Mouse (Mus musculus): ENCODE data around the gene Btbd2. TPM values are rescaled to one million over a fixed set of nuclear protein-coding genes. Genes with fewer than 3 reads are reported as not detected.

The Btbd2 gene
- total and polyA plus RNA-seq, 3 experiments = 43.1 to 81.8 TPM; not detected in 1

DNA sequence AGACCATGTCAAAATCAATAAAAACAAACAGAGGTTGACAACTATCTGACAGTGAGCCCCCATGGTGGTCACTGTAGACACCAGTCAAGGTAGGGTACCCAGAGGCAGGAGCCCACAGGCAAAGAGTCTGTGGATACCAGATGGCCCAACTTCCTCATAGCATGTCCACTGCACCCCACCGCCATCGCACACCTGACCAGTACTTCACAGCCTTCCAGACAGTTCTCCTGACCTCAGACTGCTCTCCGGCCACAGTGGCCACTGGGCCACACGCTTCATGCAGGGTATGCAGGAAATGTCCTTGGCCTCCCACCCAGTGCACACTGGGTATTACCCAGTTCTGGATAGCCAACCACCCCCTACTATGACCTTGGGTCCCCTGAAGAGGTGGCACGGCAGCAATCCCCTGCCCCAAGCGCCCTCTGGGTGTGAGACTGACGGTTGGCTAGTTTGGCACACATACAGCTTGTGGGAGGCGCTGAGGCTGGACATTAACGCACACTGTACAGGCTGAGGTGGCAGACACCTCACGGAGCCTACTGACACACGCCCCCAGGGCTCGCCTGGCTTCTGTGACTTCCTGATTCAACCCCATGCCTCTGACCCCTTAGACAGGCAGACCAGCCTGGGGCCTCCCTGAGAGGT, 36.7 kb upstream of the Btbd2 start:
- Histone ChIP-seq H3K9ac (ENCODE audit: control insufficient read depth, low read depth, low read length, poor library complexity, severe bottlenecking) (peak overlapping the region; percentile 12; the same call in 1 of the 2 replicates), H3K4me3 (ENCODE audit: control insufficient read depth in 1 of 2, insufficient read depth in 1 of 2, low read depth in 2 of 2, low read length in 2 of 2) (no peak overlapping the region), H3K36me3 (ENCODE audit: control insufficient read depth in 1 of 2, insufficient read depth in 2 of 2, low read length in 2 of 2) (peaks cover 0 to 44% of the 10 kb centered on the region in 2 experiments; a peak in 2 of 4 replicates)

GRCm38 (mm10) chr10:80692249-80693165, 35.6 kb upstream of the Btbd2 start:
- Histone ChIP-seq H3K27me3 (ENCODE audit: control insufficient read depth in 1 of 2, insufficient read depth in 2 of 2, low read length in 2 of 2) (no peaks in the 10 kb centered on the region), H3K36me3 (ENCODE audit: control insufficient read depth in 1 of 2, insufficient read depth in 2 of 2, low read length in 2 of 2) (peaks cover 0 to 40% of the 10 kb centered on the region in 2 experiments; a peak in 2 of 4 replicates), H3K27ac (ENCODE audit: control insufficient read depth, low read depth, low read length) (peak overlapping the region; percentile 74), H3K4me3 (ENCODE audit: control insufficient read depth in 1 of 2, insufficient read depth in 1 of 2, low read depth in 2 of 2, low read length in 2 of 2) (peak overlapping the region; percentile 37 to 45), H3K79me2 (ENCODE audit: control insufficient read depth, insufficient read depth, low read length, poor library complexity) (no peaks in the 10 kb centered on the region; the same call in none of the 2 replicates), H3K9me3 (replicated peaks; ENCODE audit: insufficient read depth, low read length) (no peaks in the 10 kb centered on the region), H3K9ac (ENCODE audit: control insufficient read depth, low read depth, low read length, poor library complexity, severe bottlenecking) (peak overlapping the region; percentile 55), H3K4me1 (ENCODE audit: control insufficient read depth in 1 of 2, insufficient read depth in 2 of 2, low read length in 2 of 2) (peaks cover 23 to 55% of the 10 kb centered on the region in 2 experiments)
- DNase-seq (ENCODE audit: low read depth, low spot score) = peak; percentile 91
- peak; percentile 83 for TF ChIP-seq MYC (IDR thresholded peaks at IDR 0.05; ENCODE audit: low read depth, low read length)
- peak; percentile 50; the same call in 1 of the 2 replicates for TF ChIP-seq ETS1 (IDR thresholded peaks at IDR 0.05; ENCODE audit: low read depth, low read length)
- peak; percentile 73 for TF ChIP-seq ELF1 (IDR thresholded peaks at IDR 0.05; ENCODE audit: low read depth, low read length)
- TF ChIP-seq BHLHE40 (IDR thresholded peaks at IDR 0.05; ENCODE audit: borderline replicate concordance, low read depth, low read length) = no peak
- peak; percentile 45; the same call in 1 of the 2 replicates for TF ChIP-seq MAX (IDR thresholded peaks at IDR 0.05; ENCODE audit: low read length)
- 0 out of 2 replicates have a peak, but pooled peaks have one; percentile 38 for TF ChIP-seq TBP (IDR thresholded peaks at IDR 0.05; ENCODE audit: low read depth, low read length)
- TF ChIP-seq HCFC1 (IDR thresholded peaks at IDR 0.05; ENCODE audit: low read depth, low read length) = peak; percentile 70
- TF ChIP-seq POLR2AphosphoS2 (IDR thresholded peaks at IDR 0.05; ENCODE audit: low read length) = 0 out of 2 replicates have a peak, but pooled peaks have one; percentile 37
- TF ChIP-seq ZNF384 (IDR thresholded peaks at IDR 0.05; ENCODE audit: low read depth, low read length) = peak; percentile 70
- peak; percentile 83; the same call in 1 of the 2 replicates for TF ChIP-seq MXI1 (IDR thresholded peaks at IDR 0.05; ENCODE audit: low read depth, low read length)
- TF ChIP-seq MEF2A (IDR thresholded peaks at IDR 0.05; ENCODE audit: extremely low read depth, insufficient replicate concordance, low read depth, low read length, poor library complexity, severe bottlenecking) = no peak
- TF ChIP-seq TCF12 (IDR thresholded peaks at IDR 0.05; ENCODE audit: low read depth, low read length) = 0 out of 2 replicates have a peak, but pooled peaks have one; percentile 47
- peak; percentile 80 for TF ChIP-seq SIN3A (IDR thresholded peaks at IDR 0.05; ENCODE audit: low read length)
- peak; percentile 13 to 44; a peak in 2 of 4 replicates for TF ChIP-seq EP300 (IDR thresholded peaks at IDR 0.05; ENCODE audit: low read depth in 1 of 2, low read length in 2 of 2)
- TF ChIP-seq NELFE (IDR thresholded peaks at IDR 0.05; ENCODE audit: low read depth, low read length) = peak; percentile 35; the same call in 1 of the 2 replicates
- no peak for TF ChIP-seq ZKSCAN1 (IDR thresholded peaks at IDR 0.05; ENCODE audit: low read depth, low read length)
- peak; percentile 45; the same call in 1 of the 2 replicates for TF ChIP-seq MAZ (IDR thresholded peaks at IDR 0.05; ENCODE audit: low read depth, low read length)
- peak; percentile 49; the same call in 1 of the 2 replicates for TF ChIP-seq USF1 (IDR thresholded peaks at IDR 0.05; ENCODE audit: low read depth, low read length)
- no peak for TF ChIP-seq RCOR1 (IDR thresholded peaks at IDR 0.05; ENCODE audit: low read depth, low read length)

More for the DNA sequence above, 36.7 kb upstream of the Btbd2 start:
- Histone ChIP-seq H3K27ac (ENCODE audit: control insufficient read depth, low read depth, low read length) (peak overlapping the region; percentile 74), H3K27me3 (ENCODE audit: control insufficient read depth in 1 of 2, insufficient read depth in 2 of 2, low read length in 2 of 2) (no peaks in the 10 kb centered on the region), H3K79me2 (ENCODE audit: control insufficient read depth, insufficient read depth, low read length, poor library complexity) (no peaks in the 10 kb centered on the region; the same call in none of the 2 replicates), H3K4me1 (ENCODE audit: control insufficient read depth in 1 of 2, insufficient read depth in 2 of 2, low read length in 2 of 2) (peaks cover 28 to 65% of the 10 kb centered on the region in 2 experiments), H3K9me3 (replicated peaks; ENCODE audit: insufficient read depth, low read length) (no peaks in the 10 kb centered on the region)
- TF ChIP-seq UBTF (IDR thresholded peaks at IDR 0.05; ENCODE audit: borderline replicate concordance, insufficient read depth, low read depth, low read length) (no peak), E2F4 (IDR thresholded peaks at IDR 0.05; ENCODE audit: borderline replicate concordance, low read depth, low read length) (no peak), GABPA (IDR thresholded peaks at IDR 0.05; ENCODE audit: low read depth, low read length) (no peak), USF2 (IDR thresholded peaks at IDR 0.05; ENCODE audit: borderline replicate concordance in 1 of 2, insufficient read depth in 1 of 2, low read depth in 1 of 2, low read length in 2 of 2) (no peak), POLR2AphosphoS5 (IDR thresholded peaks at IDR 0.05; ENCODE audit: borderline replicate concordance, low read depth, low read length) (no peak), MXI1 (IDR thresholded peaks at IDR 0.05; ENCODE audit: low read depth, low read length) (no peak), ZMIZ1 (IDR thresholded peaks at IDR 0.05; ENCODE audit: low read depth, low read length) (no peak), NRF1 (IDR thresholded peaks at IDR 0.05; ENCODE audit: insufficient read depth, low read depth, low read length, poor library complexity, severe bottlenecking) (no peak), SMC3 (IDR thresholded peaks at IDR 0.05; ENCODE audit: low read depth, low read length) (no peak), MYC (IDR thresholded peaks at IDR 0.05; ENCODE audit: low read depth, low read length) (no peak), ZKSCAN1 (IDR thresholded peaks at IDR 0.05; ENCODE audit: low read depth, low read length) (no peak), SIN3A (IDR thresholded peaks at IDR 0.05; ENCODE audit: low read length) (no peak), ELF1 (IDR thresholded peaks at IDR 0.05; ENCODE audit: low read depth, low read length) (no peak), CHD1 (IDR thresholded peaks at IDR 0.05; ENCODE audit: low read depth, low read length) (no peak), MAZ (IDR thresholded peaks at IDR 0.05; ENCODE audit: low read depth, low read length) (no peak), MEF2A (IDR thresholded peaks at IDR 0.05; ENCODE audit: extremely low read depth, insufficient replicate concordance, low read depth, low read length, poor library complexity, severe bottlenecking) (no peak), CTCF (IDR thresholded peaks at IDR 0.05 in 2 of 3, conservative IDR thresholded peaks at IDR 0.05 in 1 of 3; ENCODE audit: control insufficient read depth in 1 of 3, insufficient read depth in 1 of 3, low read depth in 2 of 3, low read length in 3 of 3, poor library complexity in 1 of 3, severe bottlenecking in 1 of 3) (no peak), TAL1 (IDR thresholded peaks at IDR 0.05; ENCODE audit: low read length) (no peak), EP300 (IDR thresholded peaks at IDR 0.05; ENCODE audit: low read depth in 1 of 2, low read length in 2 of 2) (no peak), TCF12 (IDR thresholded peaks at IDR 0.05; ENCODE audit: low read depth, low read length) (no peak)
- DNase-seq (ENCODE audit: low read depth, low spot score) = no peak
